Mouse (Mus musculus) spleen, postnatal 4 days (tissue): ENCODE measurements around the gene Pim3.
"Not testable (repeated sequence)": the region's sequence is repeated elsewhere in the genome, so short reads cannot be mapped to it uniquely, and the experiment has no call there.

ENCODE experiments used
- DNase-seq, 2 experiments: peaks; one replicate each; pipeline ENCODE4 v3.0.0; 2022; ENCODE audit warnings: low spot score in 2 of 2

Pim3 gene

DNA sequence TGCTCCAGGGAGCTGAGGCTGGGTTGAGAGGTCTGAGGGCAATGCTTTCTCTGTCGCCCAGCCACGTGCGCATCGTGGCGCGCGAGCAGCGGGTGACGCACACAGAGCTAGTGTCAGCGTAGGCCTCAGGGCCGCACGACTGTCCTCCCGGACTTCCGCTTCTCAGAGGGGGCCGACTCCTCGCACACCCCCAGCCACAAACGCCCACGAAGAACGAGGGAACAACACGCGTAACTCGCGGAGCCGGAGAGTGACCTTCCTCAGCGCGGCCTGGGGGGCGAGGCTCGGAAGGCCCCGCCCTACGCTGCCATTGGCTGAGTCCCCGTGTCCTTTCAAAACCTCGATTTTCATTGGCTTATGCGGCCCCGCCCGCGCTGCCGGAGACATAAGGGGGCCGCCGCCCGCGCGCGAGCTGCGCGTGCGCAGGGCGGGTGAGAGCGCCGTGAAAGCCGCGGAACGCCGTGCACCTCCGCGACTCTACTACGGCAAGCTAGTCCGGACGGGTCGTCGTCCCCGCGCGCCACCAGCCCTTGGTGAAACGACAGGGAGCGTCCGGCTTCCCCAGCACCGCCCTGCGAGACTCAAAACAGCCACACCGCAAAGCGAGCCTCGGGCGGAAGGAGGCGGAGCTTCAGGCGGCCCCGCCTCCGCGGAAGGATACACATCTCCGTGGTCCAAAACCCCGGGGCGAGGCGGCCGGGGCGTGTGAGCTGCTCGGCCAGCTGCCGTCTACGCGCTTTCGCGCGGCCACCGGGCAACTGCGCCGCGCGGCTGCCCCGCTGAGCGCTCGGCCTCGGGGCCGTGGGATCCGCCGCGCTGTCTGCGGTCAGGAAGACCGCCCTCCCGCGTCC is at the start of gene Pim3:
Gene Pim3, plus strand, starts transcription at position 415 of the 851 bp plus-strand sequence.
- DNase-seq: peak; percentile 90 to 96

- no peak for DNase-seq
Observed at GRCm38 (mm10) chr15:88813262-88813661, 48.7 kb upstream of the Pim3 start.

- DNase-seq: not testable (repeated sequence)
Observed at GRCm38 (mm10) chr15:88813873-88814272, 48.1 kb upstream of the Pim3 start.

GRCm38 (mm10) chr15:88814411-88815047 is 47.5 kb upstream of the Pim3 start:
- no peak for DNase-seq

GRCm38 (mm10) chr15:88815196-88815700 is 46.7 kb upstream of the Pim3 start:
- DNase-seq: no peak

DNA sequence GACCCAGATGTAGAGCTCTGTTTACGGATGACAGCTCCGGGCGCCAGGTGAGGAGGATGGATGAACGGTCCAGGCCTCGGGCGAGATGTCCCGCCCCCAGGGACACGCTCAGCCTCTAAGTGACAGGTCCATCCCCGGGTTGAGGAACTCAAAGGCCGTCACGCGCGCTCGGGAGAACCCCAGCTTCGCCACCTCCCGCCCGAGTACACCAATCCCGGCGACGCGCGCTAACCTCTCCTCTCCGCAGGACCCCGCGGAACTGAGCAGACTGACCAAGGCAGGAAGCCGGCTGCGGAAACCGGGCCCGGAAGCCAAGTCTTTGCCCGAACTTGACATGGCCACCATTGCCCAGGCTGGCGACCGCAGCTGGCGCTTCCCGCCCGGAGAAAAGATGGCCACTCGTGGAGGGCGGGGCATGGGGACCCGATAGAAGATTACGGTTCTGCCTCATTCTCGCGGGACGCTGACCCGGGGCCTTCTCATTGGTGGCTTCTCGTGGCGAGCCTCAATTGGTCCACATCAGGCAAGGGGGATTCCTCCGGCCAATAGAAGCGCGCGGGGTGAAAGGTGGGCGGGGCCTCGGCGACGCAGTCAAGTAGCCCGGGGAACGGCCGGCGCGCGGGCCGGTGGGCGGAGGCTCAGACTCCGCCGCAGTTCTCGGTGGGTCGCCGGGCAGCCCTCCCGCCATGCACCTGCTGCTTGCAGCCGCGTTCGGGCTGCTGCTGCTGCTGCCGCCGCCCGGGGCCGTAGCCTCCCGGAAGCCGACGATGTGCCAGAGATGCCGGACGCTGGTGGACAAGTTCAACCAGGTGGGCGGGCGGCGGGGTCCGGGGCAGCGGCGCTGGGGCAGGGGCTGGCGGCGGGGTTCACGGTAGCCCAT is 42.7 kb upstream of the Pim3 start, which contains the start of the genes Alg12 and Creld2:
Gene Alg12, minus strand, starts transcription at position 293 of the 880 bp plus-strand sequence.
Gene Creld2, plus strand, starts transcription at position 621 of the 880 bp plus-strand sequence.
- DNase-seq: peak; percentile 98 to 99

DNA sequence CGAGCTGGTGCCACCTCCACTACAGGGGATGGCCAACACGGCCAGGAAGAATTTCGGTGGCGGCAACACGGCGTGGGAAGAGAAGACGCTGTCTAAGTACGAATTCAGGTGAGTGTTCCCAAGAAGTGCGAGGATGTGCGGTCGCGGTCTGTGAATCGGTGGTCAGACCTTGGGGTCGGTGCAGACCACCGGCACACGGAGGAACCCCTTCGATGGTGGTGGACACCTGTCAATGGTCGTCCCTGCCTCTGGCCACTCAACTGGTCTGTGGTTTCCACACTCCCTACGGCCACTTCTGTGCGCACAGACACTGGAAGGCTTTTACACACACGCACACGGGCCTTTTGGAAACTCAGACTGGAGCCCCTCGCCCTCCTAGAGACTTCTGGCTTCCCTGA is 42.1 kb upstream of the Pim3 start:
- no peak for DNase-seq

GRCm38 (mm10) chr15:88821403-88821802 is 40.6 kb upstream of the Pim3 start:
- DNase-seq: no peak

GRCm38 (mm10) chr15:88822513-88822912 is 39.5 kb upstream of the Pim3 start:
- DNase-seq: no peak

- no peak for DNase-seq
Observed at GRCm38 (mm10) chr15:88823376-88823775, 38.6 kb upstream of the Pim3 start.

- no peak for DNase-seq
Observed at GRCm38 (mm10) chr15:88827466-88827865, 34.5 kb upstream of the Pim3 start.

DNA sequence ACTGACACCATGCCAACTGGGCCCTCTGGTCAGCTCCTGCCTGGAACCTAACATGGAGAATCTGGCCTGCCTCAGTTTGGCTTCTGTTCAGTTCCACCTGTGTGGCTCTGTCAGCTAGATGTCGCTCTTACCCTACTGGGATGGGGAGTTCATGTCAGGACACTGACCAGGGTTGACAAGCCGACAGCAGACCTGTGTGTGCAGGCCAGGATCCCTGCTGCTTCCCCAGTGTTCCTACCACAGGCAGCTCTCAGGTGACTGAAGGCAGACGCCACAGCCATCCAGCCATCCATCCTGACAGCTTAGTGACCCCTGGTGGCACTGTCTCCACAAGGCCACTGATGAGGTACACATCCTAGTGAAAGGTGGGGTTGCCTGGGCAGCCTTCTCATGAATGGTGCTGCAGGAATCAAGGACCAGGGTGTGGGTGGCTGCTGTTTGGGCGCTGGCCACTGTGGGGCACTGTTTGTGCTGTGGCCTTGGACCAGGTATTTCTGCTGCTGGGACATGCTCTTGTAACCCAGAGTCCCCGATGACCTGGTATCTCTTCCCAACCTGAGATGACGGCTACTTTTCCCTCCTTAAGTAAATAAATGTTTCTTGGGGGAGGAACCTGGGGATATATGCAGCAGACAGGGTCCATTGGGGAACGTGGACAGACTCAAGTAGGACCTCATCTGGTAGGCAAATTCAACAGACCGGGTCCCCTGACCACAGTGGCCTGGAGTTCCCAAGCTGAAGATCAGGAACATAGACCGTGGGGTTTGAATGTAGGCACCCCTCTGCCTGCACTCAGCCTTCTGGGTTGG is 33.8 kb upstream of the Pim3 start:
- DNase-seq: peak; percentile 64 to 82

DNA sequence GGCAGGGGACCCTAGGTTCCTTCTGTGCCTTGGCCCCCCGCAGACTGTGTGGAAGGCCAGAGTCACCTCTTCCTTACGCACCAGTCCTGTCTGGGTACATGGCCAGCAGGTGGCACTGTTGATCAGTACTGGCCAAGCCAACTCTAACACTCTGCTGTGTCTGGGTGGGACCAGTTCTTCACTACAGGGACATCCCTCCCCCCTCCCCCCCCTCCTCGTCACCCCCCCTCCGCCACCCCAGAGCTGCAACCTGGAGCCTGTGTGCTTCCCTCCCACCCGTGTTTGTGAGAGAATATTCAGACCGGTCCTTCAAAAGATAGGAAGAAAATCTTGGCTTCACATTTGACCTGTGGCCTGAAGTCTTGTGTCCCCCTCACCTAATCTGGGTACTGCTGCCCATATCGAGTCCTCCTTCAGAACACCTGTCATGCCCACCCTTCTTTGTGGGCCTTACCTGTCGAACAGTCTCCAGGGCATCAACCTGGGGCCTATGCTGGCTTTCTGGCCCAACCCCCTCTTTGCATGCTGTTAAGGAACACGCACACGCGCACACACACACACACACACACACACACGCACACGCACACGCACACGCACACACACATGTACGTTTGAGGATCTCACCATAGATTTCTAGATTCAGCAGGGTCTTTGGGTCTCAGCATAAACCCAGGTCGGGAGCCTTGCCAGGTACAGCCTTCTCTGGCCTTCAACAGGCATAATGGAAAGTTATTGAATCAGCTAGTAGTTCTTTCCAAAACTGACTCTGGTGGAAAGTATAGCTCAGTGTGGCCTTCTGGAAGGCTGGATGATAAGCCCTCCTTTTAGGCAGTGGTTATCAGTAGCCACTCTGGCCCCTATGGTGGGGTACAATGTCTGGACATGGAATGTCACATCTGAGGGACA is 32.9 kb upstream of the Pim3 start:
- DNase-seq: peak; percentile 82 to 94

- DNase-seq: no peak
Observed at GRCm38 (mm10) chr15:88829791-88830440, 32.1 kb upstream of the Pim3 start.

DNA sequence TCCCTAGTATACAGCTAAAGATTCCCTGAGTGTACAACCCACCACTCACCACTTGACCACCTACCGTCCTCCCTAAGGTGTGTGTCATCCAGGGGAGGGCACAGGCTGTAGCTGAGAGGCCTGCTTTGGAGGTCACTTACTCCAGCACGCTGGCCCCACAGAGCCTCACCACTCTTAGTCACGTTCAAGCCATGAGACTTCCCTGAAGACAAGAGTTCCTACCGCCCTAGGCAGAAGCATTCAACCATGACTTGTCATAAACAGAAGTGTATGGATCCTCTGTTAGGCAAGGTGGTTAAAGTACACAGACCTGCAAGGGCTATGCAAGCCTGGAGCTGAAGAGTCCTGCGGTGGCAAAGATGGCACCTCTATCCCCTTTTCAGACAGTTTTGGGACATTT is 31.3 kb upstream of the Pim3 start:
- DNase-seq: no peak

- DNase-seq: no peak
Observed at GRCm38 (mm10) chr15:88831482-88831881, 30.5 kb upstream of the Pim3 start.

DNA sequence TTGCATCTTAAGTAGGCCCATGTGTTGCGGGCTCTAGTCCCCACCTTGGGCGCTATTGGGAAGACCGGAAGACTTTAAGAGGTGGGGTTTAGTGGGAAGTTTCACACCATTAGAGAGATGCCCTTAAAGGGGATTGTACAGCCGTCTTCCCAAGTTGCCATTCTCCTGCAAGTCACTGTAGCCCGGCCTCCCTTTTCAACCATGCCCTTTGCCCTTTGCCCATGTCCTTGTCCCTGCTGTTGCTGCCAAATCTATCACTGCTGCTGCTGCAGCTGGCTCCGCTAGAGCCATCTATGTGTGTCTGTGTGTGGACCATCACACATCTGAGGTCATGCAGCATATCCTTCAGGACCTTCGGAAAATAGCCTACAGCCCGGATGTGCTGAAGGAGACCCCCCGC is 29.4 kb upstream of the Pim3 start:
- DNase-seq: no peak

DNA sequence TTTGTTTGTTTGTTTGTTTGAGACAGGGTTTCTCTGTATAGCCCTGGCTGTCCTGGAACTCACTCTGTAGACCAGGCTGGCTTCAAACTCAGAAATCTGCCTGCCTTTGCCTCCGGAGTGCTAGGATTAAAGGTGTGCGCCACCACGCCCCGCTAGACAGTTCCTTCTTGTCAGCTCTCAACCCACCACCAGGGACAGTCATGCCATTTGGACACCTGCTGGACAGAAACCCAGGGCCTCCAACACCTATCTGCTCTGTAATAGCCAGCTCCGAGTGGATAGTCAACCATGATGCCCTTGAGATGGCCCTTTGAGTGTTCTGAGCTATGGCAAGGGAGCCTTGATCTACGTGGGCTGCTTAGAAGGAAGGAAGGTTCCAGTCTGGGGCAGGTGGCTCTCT is 26.0 kb upstream of the Pim3 start:
- no peak for DNase-seq

DNA sequence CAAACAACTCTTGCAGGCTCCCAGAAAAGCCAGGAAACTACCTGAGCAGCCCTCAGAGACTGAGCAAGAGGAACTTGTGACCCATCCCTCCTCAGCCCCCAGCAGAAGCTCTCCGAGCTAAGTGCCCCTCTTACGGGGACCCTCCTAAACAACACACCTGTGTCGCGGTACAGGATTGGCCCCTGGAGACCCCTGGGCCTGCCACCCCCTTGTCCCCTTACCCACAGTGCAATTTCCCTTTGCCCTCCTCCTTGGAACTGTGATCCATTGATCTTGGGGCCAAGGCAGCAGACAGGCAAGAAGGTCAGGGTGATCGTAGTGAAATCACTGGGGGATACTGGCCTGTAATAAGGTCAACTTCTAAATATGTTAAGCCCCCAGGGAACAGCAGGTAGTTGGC is 25.4 kb upstream of the Pim3 start:
- no peak for DNase-seq
